Mouse (Mus musculus): ENCODE measurements around the gene Tnfsf9.
A peak's percentile ranks its signal among the peaks of the same experiment; 100 is the strongest.

GRCm38 (mm10) chr17:57060231-57060801, 44.8 kb upstream of the Tnfsf9 start:
- TF ChIP-seq POLR2A (IDR thresholded peaks at IDR 0.05; ENCODE audit: insufficient read length, low read depth): no peak
- peak in 2 of 3 experiments; percentile 15 to 40 for TF ChIP-seq MYOD1 (IDR thresholded peaks at IDR 0.05; ENCODE audit: control insufficient read depth in 1 of 3, insufficient read length in 2 of 3, low read depth in 2 of 3)
- TF ChIP-seq USF1 (IDR thresholded peaks at IDR 0.05; ENCODE audit: low read depth): no peak
- TF ChIP-seq E2F4 (IDR thresholded peaks at IDR 0.05; ENCODE audit: insufficient read depth): no peak
- no peak for TF ChIP-seq REST (IDR thresholded peaks at IDR 0.05; ENCODE audit: insufficient read depth, insufficient read length)
- TF ChIP-seq CEBPB (IDR thresholded peaks at IDR 0.05; ENCODE audit: insufficient read depth, poor library complexity, severe bottlenecking): no peak
- TF ChIP-seq MYOG (IDR thresholded peaks at IDR 0.05; ENCODE audit: control insufficient read depth in 1 of 3, insufficient read depth in 1 of 3, insufficient read length in 2 of 3, low read depth in 2 of 3): peak in 1 of 3 experiments; percentile 38
- TF ChIP-seq MAX (IDR thresholded peaks at IDR 0.05; ENCODE audit: low read depth): no peak
- TF ChIP-seq TCF12 (IDR thresholded peaks at IDR 0.05; ENCODE audit: insufficient read depth, poor library complexity, severe bottlenecking): no peak
- no peak for TF ChIP-seq POLR2AphosphoS2 (IDR thresholded peaks at IDR 0.05; ENCODE audit: insufficient read length, low read depth)
- no peak for TF ChIP-seq SRF (IDR thresholded peaks at IDR 0.05; ENCODE audit: control insufficient read depth, insufficient read length, low read depth)
